Mouse (Mus musculus) bone marrow, adult 2 months (tissue): Measurements from ENCODE around the gene Emp1. TPM values are rescaled to one million over a fixed set of nuclear protein-coding genes. Genes with fewer than 3 reads are reported as not detected.
A peak's percentile ranks its signal among the peaks of the same experiment; 100 is the strongest.

Experiments
- H3K27ac ChIP-seq: fragments of 200-500 bp; 2 replicates; pipeline ENCODE4 v1.5.1; 2012; ENCODE audit warnings: low read depth, mild to moderate bottlenecking, control low read depth, inconsistent platforms, low read length; ENCODE audit not compliant: control insufficient read depth, poor library complexity, insufficient read depth
- H3K4me1 ChIP-seq: fragments of 200-500 bp; 2 replicates; pipeline ENCODE4 v1.6.1; 2011; ENCODE audit warnings: low read length; ENCODE audit not compliant: control insufficient read depth, insufficient read depth
- H3K4me3 ChIP-seq: fragments of 200-500 bp; replicated peaks from 2 replicates; pipeline ENCODE3; 2011; ENCODE audit warnings: mild to moderate bottlenecking, low read depth, low read length, control low read depth; ENCODE audit not compliant: control insufficient read depth
- CTCF ChIP-seq: fragments of 200-500 bp; IDR thresholded peaks from 2 replicates; pipeline ENCODE4 v1.5.1; 2011; ENCODE audit warnings: low read length, control low read depth; ENCODE audit not compliant: control insufficient read depth, insufficient read depth
- POLR2A ChIP-seq: fragments of 200-500 bp; IDR thresholded peaks from 2 replicates; pipeline ENCODE4 v1.6.1; 2011; ENCODE audit warnings: low read depth, mild to moderate bottlenecking, control low read depth, low read length, borderline replicate concordance; ENCODE audit not compliant: control insufficient read depth
- WGBS: fragments of 180-500 bp; shearing (Covaris S2); methylation state at CpG from one replicate; pipeline ENCODE4 v1.1.7; 2018; 5-methylcytosine and 5-hydroxymethylcytosine counted together
- polyA plus RNA-seq: library from polyadenylated mRNA; stranded (reverse); fragments of >200 nt; gene quantifications from 2 replicates; pipeline ENCODE4 v1.2.4, GENCODE M21; 2011; ENCODE audit warnings: low replicate concordance; ENCODE audit not compliant: missing spikeins, insufficient read depth, insufficient read length

Gene Emp1
- polyA plus RNA-seq, result 4.6 and 23.0 TPM in 2 replicates

- no peak within 1 kb of the TSS for H3K27ac ChIP-seq
- H3K4me1 ChIP-seq, result no peaks in the 10 kb centered on the region
- H3K4me3 ChIP-seq, result peak within 1 kb of the TSS; percentile 17
- no peak for TF ChIP-seq POLR2A
- TF ChIP-seq CTCF, result no peak
- WGBS, result 28% methylated on average over 13 of the region's 13 CpGs
These were observed at the start of gene Emp1 for GRCm38 (mm10) chr6:135362459-135363159. Gene Emp1 (plus strand): TSS chr6:135362545.

GRCm38 (mm10) chr6:135313981-135314380 is 48.4 kb upstream of the Emp1 start:
- Histone ChIP-seq H3K4me3 (no peak overlapping the region), H3K4me1 (no peaks in the 10 kb centered on the region), H3K27ac (no peak overlapping the region)
- TF ChIP-seq POLR2A, result no peak
- TF ChIP-seq CTCF, result no peak
- WGBS, result 90% methylated on average over 9 of the region's 9 CpGs

- WGBS, result 51% methylated on average over 2 of the region's 2 CpGs
- Histone ChIP-seq H3K4me1 (no peaks in the 10 kb centered on the region), H3K4me3 (no peak overlapping the region), H3K27ac (no peak overlapping the region)
- TF ChIP-seq POLR2A (no peak), CTCF (no peak)
These were observed 46.2 kb upstream of the Emp1 start for GRCm38 (mm10) chr6:135316141-135316540.

GRCm38 (mm10) chr6:135319431-135319933 is 42.9 kb upstream of the Emp1 start:
- WGBS, result 86% methylated on average over 5 of the region's 5 CpGs
- H3K4me1 ChIP-seq, result peaks cover 7% of the 10 kb centered on the region
- TF ChIP-seq POLR2A (no peak), CTCF (no peak)
- no peak overlapping the region for H3K4me3 ChIP-seq
- no peak overlapping the region for H3K27ac ChIP-seq

GRCm38 (mm10) chr6:135322749-135323148 is 39.6 kb upstream of the Emp1 start:
- Histone ChIP-seq H3K4me3 (no peak overlapping the region), H3K4me1 (peaks cover 7% of the 10 kb centered on the region), H3K27ac (no peak overlapping the region)
- TF ChIP-seq CTCF (no peak), POLR2A (no peak)
- 43% methylated on average over 7 of the region's 7 CpGs for WGBS

GRCm38 (mm10) chr6:135323311-135323982 is 38.9 kb upstream of the Emp1 start:
- H3K4me1 ChIP-seq, result peaks cover 7% of the 10 kb centered on the region
- H3K27ac ChIP-seq, result peak overlapping the region; percentile 4; the same call in 1 of the 2 replicates
- under 1% methylated on average over 16 of the region's 16 CpGs for WGBS
- H3K4me3 ChIP-seq, result no peak overlapping the region
- TF ChIP-seq POLR2A (no peak), CTCF (no peak)

GRCm38 (mm10) chr6:135324111-135324510 is 38.2 kb upstream of the Emp1 start:
- Histone ChIP-seq H3K4me3 (no peak overlapping the region), H3K4me1 (peaks cover 7% of the 10 kb centered on the region), H3K27ac (no peak overlapping the region)
- TF ChIP-seq CTCF, result no peak
- WGBS, result 1% methylated on average over 3 of the region's 3 CpGs

- Histone ChIP-seq H3K4me1 (peaks cover 7% of the 10 kb centered on the region), H3K4me3 (no peak overlapping the region), H3K27ac (no peak overlapping the region)
- TF ChIP-seq CTCF, result no peak
- no peak for TF ChIP-seq POLR2A
- 2% methylated on average over 9 of the region's 9 CpGs for WGBS
These were observed 37.6 kb upstream of the Emp1 start for GRCm38 (mm10) chr6:135324686-135325300.
